Mouse (Mus musculus) A20 (cell line): ENCODE measurements at regions not wholly inside any gene's neighbourhood (a gene's known extent, or its start where the extent isn't known, plus 50 kb on each side); places are given as distances from the start of the nearest gene placed in this dataset.

Experiments
- DNase-seq: peaks from one replicate; pipeline ENCODE4 v3.0.0-alpha.2; 2011; ENCODE audit warnings: low read depth, low spot score

GRCm38 (mm10) chr1:184138661-184139060, 104.6 kb upstream of the 1700056E22Rik start:
- no peak for DNase-seq

- DNase-seq, result no peak
These were observed 96.8 kb upstream of the 1700056E22Rik start for GRCm38 (mm10) chr1:184130897-184131296.

- DNase-seq, result no peak
These were observed 93.2 kb upstream of the 1700056E22Rik start for GRCm38 (mm10) chr1:184127321-184127720.

GRCm38 (mm10) chr1:184126909-184127308, 92.8 kb upstream of the 1700056E22Rik start:
- no peak for DNase-seq
